Mouse (Mus musculus) midbrain, embryonic 10.5 days (tissue): ENCODE data around the gene Akt2. TPM values are rescaled to one million over a fixed set of nuclear protein-coding genes. Genes with fewer than 3 reads are reported as not detected.

Source experiments
- DNase-seq: peaks from one replicate; pipeline ENCODE4 v3.0.0-alpha.2; 2017; ENCODE audit warnings: low spot score
- H3K27ac ChIP-seq: fragments of 300-500 bp; sonication (generic); replicated peaks from 2 replicates; pipeline ENCODE4 v1.5.1; 2016; ENCODE audit warnings: mild to moderate bottlenecking
- H3K27me3 ChIP-seq: fragments of 300-500 bp; sonication (generic); 2 replicates; pipeline ENCODE4 v1.6.1; 2016; ENCODE audit warnings: low read depth, mild to moderate bottlenecking; ENCODE audit not compliant: poor library complexity, severe bottlenecking
- H3K36me3 ChIP-seq: fragments of 300-500 bp; sonication (generic); 2 replicates; pipeline ENCODE4 v1.6.1; 2016; ENCODE audit warnings: mild to moderate bottlenecking, moderate library complexity
- H3K4me1 ChIP-seq: fragments of 300-500 bp; sonication (generic); 2 replicates; pipeline ENCODE4 v1.6.1; 2016
- H3K4me3 ChIP-seq: fragments of 300-500 bp; sonication (generic); 2 replicates; pipeline ENCODE4 v1.5.1; 2016; ENCODE audit warnings: mild to moderate bottlenecking, moderate library complexity
- H3K9me3 ChIP-seq: fragments of 300-500 bp; sonication (generic); replicated peaks from 2 replicates; pipeline ENCODE4 v1.6.1; 2016; ENCODE audit warnings: mild to moderate bottlenecking
- WGBS: fragments of 180-500 bp; shearing (Covaris S2); methylation state at CpG from one replicate; pipeline ENCODE4 v1.1.7; 2016; 5-methylcytosine and 5-hydroxymethylcytosine counted together
- polyA plus RNA-seq: library from polyadenylated mRNA; unstranded; fragments of >200 nt; fragmentation: Nextera tagmentation; extraction: Ambion mirVana; gene quantifications from 2 replicates; pipeline ENCODE4 v1.2.1, GENCODE M21; 2016

Akt2 gene
- polyA plus RNA-seq, 1 experiment from 2014 or later, result 85.9 TPM

- no peaks in the 10 kb centered on the region for H3K27me3 ChIP-seq
- no peaks in the 10 kb centered on the region for H3K9me3 ChIP-seq
- peaks cover 34% of the 10 kb centered on the region for H3K4me1 ChIP-seq
- peak overlapping the region; percentile 98 for H3K27ac ChIP-seq
- no peak for DNase-seq
- 79% methylated on average over 12 of the region's 12 CpGs for WGBS
- H3K36me3 ChIP-seq, result peaks cover 15% of the 10 kb centered on the region; the same call in 1 of the 2 replicates
- peak overlapping the region; percentile 85 for H3K4me3 ChIP-seq
These were observed 1.7 kb downstream of the Akt2 start for GRCm38 (mm10) chr7:27592934-27593645.

GRCm38 (mm10) chr7:27596586-27597503, 5.5 kb downstream of the Akt2 start:
- Histone ChIP-seq H3K36me3 (peaks cover 15% of the 10 kb centered on the region; the same call in 1 of the 2 replicates), H3K9me3 (no peaks in the 10 kb centered on the region), H3K27ac (peak overlapping the region; percentile 67), H3K4me3 (peak overlapping the region; percentile 14; the same call in 1 of the 2 replicates), H3K4me1 (peaks cover 40% of the 10 kb centered on the region), H3K27me3 (no peaks in the 10 kb centered on the region)
- WGBS, result 47% methylated on average over 10 of the region's 10 CpGs
- DNase-seq, result no peak

GRCm38 (mm10) chr7:27598053-27598452, 6.7 kb downstream of the Akt2 start:
- Histone ChIP-seq H3K27me3 (no peaks in the 10 kb centered on the region), H3K9me3 (no peaks in the 10 kb centered on the region), H3K4me1 (peaks cover 32% of the 10 kb centered on the region), H3K36me3 (peaks cover 15% of the 10 kb centered on the region; the same call in 1 of the 2 replicates), H3K27ac (0 out of 2 replicates have a peak overlapping the region, but pooled peaks have one; percentile 67), H3K4me3 (no peak overlapping the region)
- WGBS, result 87% methylated on average over 7 of the region's 7 CpGs
- DNase-seq, result no peak

- no peak for DNase-seq
- Histone ChIP-seq H3K27ac (no peak overlapping the region), H3K4me3 (no peak overlapping the region), H3K36me3 (peaks cover 4% of the 10 kb centered on the region; the same call in 1 of the 2 replicates), H3K9me3 (no peaks in the 10 kb centered on the region), H3K27me3 (no peaks in the 10 kb centered on the region), H3K4me1 (peaks cover 13% of the 10 kb centered on the region)
- 86% methylated on average over 4 of the region's 4 CpGs for WGBS
These were observed 10.3 kb downstream of the Akt2 start for GRCm38 (mm10) chr7:27601628-27602027.

- WGBS, result 96% methylated on average over 2 of the region's 2 CpGs
- H3K27me3 ChIP-seq, result no peaks in the 10 kb centered on the region
- no peak overlapping the region for H3K27ac ChIP-seq
- no peak for DNase-seq
- H3K9me3 ChIP-seq, result no peaks in the 10 kb centered on the region
- H3K4me3 ChIP-seq, result no peak overlapping the region
- peaks cover 4% of the 10 kb centered on the region; the same call in 1 of the 2 replicates for H3K36me3 ChIP-seq
- H3K4me1 ChIP-seq, result peaks cover 8% of the 10 kb centered on the region
These were observed 10.8 kb downstream of the Akt2 start for GRCm38 (mm10) chr7:27602161-27602560.

- 86% methylated on average over 7 of the region's 7 CpGs for WGBS
- Histone ChIP-seq H3K36me3 (peaks cover 7% of the 10 kb centered on the region; the same call in 1 of the 2 replicates), H3K27ac (0 out of 2 replicates have a peak overlapping the region, but pooled peaks have one; percentile 9), H3K9me3 (no peaks in the 10 kb centered on the region), H3K4me1 (peaks cover 10% of the 10 kb centered on the region; the same call in 1 of the 2 replicates), H3K27me3 (no peaks in the 10 kb centered on the region), H3K4me3 (no peak overlapping the region)
- no peak for DNase-seq
These were observed 11.5 kb downstream of the Akt2 start for GRCm38 (mm10) chr7:27602835-27603234.

GRCm38 (mm10) chr7:27604661-27605348, 13.5 kb downstream of the Akt2 start:
- H3K27me3 ChIP-seq, result no peaks in the 10 kb centered on the region
- H3K36me3 ChIP-seq, result peaks cover 27% of the 10 kb centered on the region
- no peaks in the 10 kb centered on the region for H3K9me3 ChIP-seq
- no peak overlapping the region for H3K27ac ChIP-seq
- H3K4me1 ChIP-seq, result peaks cover 6% of the 10 kb centered on the region; the same call in 1 of the 2 replicates
- DNase-seq, result no peak
- WGBS, result 63% methylated on average over 5 of the region's 5 CpGs
- H3K4me3 ChIP-seq, result no peak overlapping the region

GRCm38 (mm10) chr7:27605499-27606285, 14.3 kb downstream of the Akt2 start:
- DNase-seq, result no peak
- Histone ChIP-seq H3K27ac (no peak overlapping the region), H3K27me3 (no peaks in the 10 kb centered on the region), H3K4me3 (no peak overlapping the region), H3K4me1 (peaks cover 3% of the 10 kb centered on the region; the same call in 1 of the 2 replicates), H3K9me3 (no peaks in the 10 kb centered on the region), H3K36me3 (peaks cover 35% of the 10 kb centered on the region)
- WGBS, result 86% methylated on average over 9 of the region's 9 CpGs

- no peaks in the 10 kb centered on the region for H3K27me3 ChIP-seq
- H3K4me1 ChIP-seq, result peaks cover 3% of the 10 kb centered on the region; the same call in 1 of the 2 replicates
- H3K27ac ChIP-seq, result no peak overlapping the region; the same call in 1 of the 2 replicates
- WGBS, result 75% methylated on average over 10 of the region's 10 CpGs
- no peak overlapping the region for H3K4me3 ChIP-seq
- peaks cover 44% of the 10 kb centered on the region for H3K36me3 ChIP-seq
- DNase-seq, result no peak
- no peaks in the 10 kb centered on the region for H3K9me3 ChIP-seq
These were observed 15.3 kb downstream of the Akt2 start for GRCm38 (mm10) chr7:27606481-27607254.

- Histone ChIP-seq H3K27me3 (no peaks in the 10 kb centered on the region), H3K36me3 (peaks cover 46% of the 10 kb centered on the region), H3K4me1 (peaks cover 3% of the 10 kb centered on the region; the same call in 1 of the 2 replicates), H3K4me3 (no peak overlapping the region), H3K27ac (0 out of 2 replicates have a peak overlapping the region, but pooled peaks have one; percentile 6), H3K9me3 (no peaks in the 10 kb centered on the region)
- no peak for DNase-seq
- 91% methylated on average over 5 of the region's 5 CpGs for WGBS
These were observed 16.2 kb downstream of the Akt2 start for GRCm38 (mm10) chr7:27607580-27607979.

GRCm38 (mm10) chr7:27608130-27608529, 16.8 kb downstream of the Akt2 start:
- H3K4me3 ChIP-seq, result no peak overlapping the region
- peaks cover 46% of the 10 kb centered on the region for H3K36me3 ChIP-seq
- peaks cover 7% of the 10 kb centered on the region for H3K4me1 ChIP-seq
- H3K27ac ChIP-seq, result no peak overlapping the region
- no peaks in the 10 kb centered on the region for H3K27me3 ChIP-seq
- H3K9me3 ChIP-seq, result no peaks in the 10 kb centered on the region
- 97% methylated on average over 3 of the region's 3 CpGs for WGBS
- DNase-seq, result no peak
